8 mouse cellular contexts compared by ENCODE assay signal in the genomic region with DNA sequence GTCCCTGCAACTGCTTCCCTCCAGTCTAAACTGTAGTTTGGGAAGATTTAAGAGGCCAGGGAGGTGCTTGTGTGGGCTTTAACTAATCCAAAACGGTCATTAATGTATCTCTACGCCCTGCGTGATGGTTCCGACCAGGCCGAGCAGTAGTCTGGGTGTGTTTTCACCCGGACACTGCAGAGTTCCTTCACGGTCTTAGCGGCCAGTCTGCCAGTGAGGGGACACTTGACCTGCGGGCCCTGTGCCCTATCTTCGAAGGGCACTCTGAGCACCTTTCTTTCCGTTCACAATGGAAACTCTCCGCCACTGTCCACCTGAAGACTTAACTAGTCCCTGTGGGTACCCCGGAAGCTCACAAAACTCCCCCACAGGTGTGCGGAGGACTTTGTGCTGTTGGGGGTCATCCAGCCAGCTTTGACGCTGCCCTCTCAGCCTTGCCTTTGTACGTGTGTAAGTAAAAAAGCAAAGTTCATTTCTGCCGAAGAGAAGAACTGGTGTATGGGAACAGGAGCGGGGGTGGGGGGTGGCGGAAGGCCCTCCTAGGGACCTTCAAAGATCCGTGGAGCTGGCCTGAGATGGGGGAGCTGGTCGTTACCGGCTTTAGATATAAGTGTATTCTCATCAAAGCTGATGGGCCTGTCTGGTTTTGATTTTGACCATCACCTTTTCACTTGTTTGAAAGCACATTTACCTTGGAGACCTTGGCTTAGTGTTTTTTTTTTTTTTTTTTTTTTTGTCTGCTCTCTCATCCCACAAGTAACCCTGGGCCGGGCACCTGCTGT. TPM values are rescaled to one million over a fixed set of nuclear protein-coding genes. Genes with fewer than 3 reads are reported as not detected.
DNase-seq lines count a peak whose midpoint lies in the region; ATAC-seq and TF ChIP-seq lines count a peak whose summit lies in the region.

No protein-coding gene starts in this region.

- 7% methylated on average over 23 of the region's 23 CpGs for WGBS in embryonic facial prominence, embryonic 15.5 days
- 3% methylated on average over 23 of the region's 23 CpGs for WGBS in hindbrain, embryonic 14.5 days
- WGBS in liver, adult 2 months, result 2% methylated on average over 23 of the region's 23 CpGs
- WGBS in neural tube, embryonic 11.5 days, result 4% methylated on average over 23 of the region's 23 CpGs

- peak overlapping the region; percentile 77 for H3K4me2 ChIP-seq in embryonic facial prominence, embryonic 15.5 days (replicated peaks)
- H3K4me2 ChIP-seq in hindbrain, embryonic 14.5 days (replicated peaks), result peak overlapping the region; percentile 75
- H3K4me2 ChIP-seq in neural tube, embryonic 11.5 days (ENCODE audit: low read depth), result peak overlapping the region; percentile 78

- H3K4me1 ChIP-seq in embryonic facial prominence, embryonic 15.5 days, result peaks cover 54% of the 10 kb centered on the region
- peaks cover 19% of the 10 kb centered on the region for H3K4me1 ChIP-seq in hindbrain, embryonic 14.5 days (replicated peaks; ENCODE audit: control insufficient read depth, insufficient read depth, low read length)
- H3K4me1 ChIP-seq in liver, adult 2 months (ENCODE audit: control insufficient read depth, insufficient read depth, low read length), result peaks cover 29% of the 10 kb centered on the region
- H3K4me1 ChIP-seq in neural tube, embryonic 11.5 days (ENCODE audit: control insufficient read depth, insufficient read depth, low read length), result peaks cover 28% of the 10 kb centered on the region

- peak overlapping the region; percentile 86 for H3K4me3 ChIP-seq in embryonic facial prominence, embryonic 15.5 days (replicated peaks)
- peak overlapping the region; percentile 61 for H3K4me3 ChIP-seq in hindbrain, embryonic 14.5 days (replicated peaks; ENCODE audit: low read length)
- peak overlapping the region; percentile 92 for H3K4me3 ChIP-seq in liver, adult 2 months (ENCODE audit: insufficient read depth, low read depth, low read length)
- H3K4me3 ChIP-seq in neural tube, embryonic 11.5 days (ENCODE audit: low read depth, low read length), result peak overlapping the region; percentile 85

- no peak for ATAC-seq in embryonic facial prominence, embryonic 15.5 days (ENCODE audit: insufficient number of reproducible peaks, low FRiP score, low TSS enrichment, low read depth)
- no peak for ATAC-seq in hindbrain, embryonic 14.5 days (ENCODE audit: low FRiP score)
- ATAC-seq in neural tube, embryonic 11.5 days (ENCODE audit: insufficient read depth, low FRiP score, low TSS enrichment), result no peak
- no peak for ATAC-seq in activated CD4-positive, CD25-positive, alpha-beta regulatory T cell, adult 4 months

- no peak for TF ChIP-seq CTCF in liver, adult 2 months (IDR thresholded peaks at IDR 0.05; ENCODE audit: low read depth, low read length)

- peak overlapping the region; percentile 89 for H3K9ac ChIP-seq in embryonic facial prominence, embryonic 15.5 days
- peak overlapping the region; percentile 93 for H3K9ac ChIP-seq in hindbrain, embryonic 14.5 days
- H3K9ac ChIP-seq in liver, adult 2 months (ENCODE audit: low read depth, low read length), result peak overlapping the region; percentile 100
- peak overlapping the region; percentile 96 for H3K9ac ChIP-seq in neural tube, embryonic 11.5 days (ENCODE audit: low read length)

- H3K36me3 ChIP-seq in embryonic facial prominence, embryonic 15.5 days, result no peaks in the 10 kb centered on the region
- no peaks in the 10 kb centered on the region for H3K36me3 ChIP-seq in hindbrain, embryonic 14.5 days (replicated peaks; ENCODE audit: control insufficient read depth, insufficient read depth)
- H3K36me3 ChIP-seq in liver, adult 2 months (ENCODE audit: control insufficient read depth, insufficient read depth, low read length), result no peaks in the 10 kb centered on the region
- H3K36me3 ChIP-seq in neural tube, embryonic 11.5 days (ENCODE audit: control insufficient read depth, insufficient read depth, low read length), result no peaks in the 10 kb centered on the region

- peaks cover 21% of the 10 kb centered on the region; the same call in 1 of the 2 replicates for H3K79me2 ChIP-seq in liver, adult 2 months (ENCODE audit: control insufficient read depth, insufficient read depth, low read length)

- H3K27ac ChIP-seq in embryonic facial prominence, embryonic 15.5 days (replicated peaks), result peak overlapping the region; percentile 94
- H3K27ac ChIP-seq in hindbrain, embryonic 14.5 days, result no peak overlapping the region
- peak overlapping the region; percentile 100 for H3K27ac ChIP-seq in liver, adult 2 months (replicated peaks; ENCODE audit: insufficient read depth, low read depth, low read length)
- peak overlapping the region; percentile 93; the same call in 1 of the 2 replicates for H3K27ac ChIP-seq in neural tube, embryonic 11.5 days (ENCODE audit: low read depth, low read length)

- peak; percentile 39 for DNase-seq in urinary bladder, adult 2 months (ENCODE audit: low spot score)
- DNase-seq in urinary bladder, postnatal 4 days (ENCODE audit: low spot score in 2 of 2), result no peak
- DNase-seq in hindbrain, embryonic 14.5 days (ENCODE audit: low spot score), result no peak
- DNase-seq in liver, adult 2 months (ENCODE audit: extremely low read depth, low read depth, low spot score), result peak; percentile 82
- no peak for DNase-seq in neural tube, embryonic 11.5 days (ENCODE audit: low spot score)
- no peak for DNase-seq in layer of hippocampus, adult 9-11 months

- 0 out of 2 replicates have a peak, but pooled peaks have one; percentile 36 for TF ChIP-seq POLR2A in liver, adult 2 months (IDR thresholded peaks at IDR 0.05; ENCODE audit: extremely low read depth, insufficient read depth, low read length)

- no peaks in the 10 kb centered on the region for H3K9me3 ChIP-seq in embryonic facial prominence, embryonic 15.5 days (replicated peaks)
- H3K9me3 ChIP-seq in hindbrain, embryonic 14.5 days (ENCODE audit: control insufficient read depth, low read length), result no peaks in the 10 kb centered on the region
- no peaks in the 10 kb centered on the region for H3K9me3 ChIP-seq in neural tube, embryonic 11.5 days (ENCODE audit: control insufficient read depth, low read length)

- no peaks in the 10 kb centered on the region for H3K27me3 ChIP-seq in embryonic facial prominence, embryonic 15.5 days
- no peaks in the 10 kb centered on the region for H3K27me3 ChIP-seq in hindbrain, embryonic 14.5 days (ENCODE audit: control insufficient read depth, insufficient read depth, low read length)
- H3K27me3 ChIP-seq in liver, adult 2 months (ENCODE audit: control insufficient read depth, insufficient read depth, low read length), result no peaks in the 10 kb centered on the region
- no peaks in the 10 kb centered on the region for H3K27me3 ChIP-seq in neural tube, embryonic 11.5 days (ENCODE audit: control insufficient read depth, insufficient read depth, low read length)

RNA-seq across cellular contexts. Expression of a gene that starts 3.2 kb away (rescaled TPM):
- 15.6 and 18.8 TPM in 2 replicates for polyA plus RNA-seq in urinary bladder, adult 2 months (2012; rRNA removed)
- 22.0 and 22.9 TPM in 2 replicates for polyA plus RNA-seq in embryonic facial prominence, embryonic 15.5 days (2015; fragmentation: Nextera tagmentation; extraction: Ambion mirVana)
- polyA plus RNA-seq in hindbrain, embryonic 14.5 days (2014; fragmentation: Nextera tagmentation; extraction: Ambion mirVana), result 14.7 and 17.5 TPM in 2 replicates
- total RNA-seq in liver, adult 2 months (2014; rRNA removed), result 5.4 and 5.6 TPM in 2 replicates
- polyA plus RNA-seq in liver, adult 2 months (2012; rRNA removed), result 9.7 and 12.7 TPM in 2 replicates
- polyA plus RNA-seq in neural tube, embryonic 11.5 days (2014; fragmentation: Nextera tagmentation; extraction: Ambion mirVana), result 21.9 and 24.8 TPM in 2 replicates
- 1 to 10 TPM; 4.2 to 4.6 TPM for polyA plus RNA-seq in activated CD4-positive, CD25-positive, alpha-beta regulatory T cell, adult 4 months (2017; shearing (Covaris generic))

Comparison
In these comparisons a context has a peak if more than half of its experiments do, and no peak if none do; other contexts are left out.
1. DNase-seq: peak in urinary bladder, adult 2 months (single experiment) and liver, adult 2 months (single experiment); none in urinary bladder, postnatal 4 days (0 of 2), hindbrain, embryonic 14.5 days (single experiment), neural tube, embryonic 11.5 days (single experiment) and layer of hippocampus, adult 9-11 months (single experiment).
2. Peak in every context shown above with its lines, with median percentiles within 50 percentile points of each other: H3K4me2 ChIP-seq, H3K4me3 ChIP-seq and H3K9ac ChIP-seq.